Mouse (Mus musculus): ENCODE data around the gene Klf12.
"Not testable (repeated sequence)": the region's sequence is repeated elsewhere in the genome, so short reads cannot be mapped to it uniquely, and the experiment has no call there.

Klf12 gene

GRCm38 (mm10) chr14:99876791-99877578 is 407.5 kb downstream of the Klf12 start:
- peak; percentile 86 for DNase-seq (ENCODE audit: low read depth)

- no peak for DNase-seq (ENCODE audit: low read depth)
Measured at GRCm38 (mm10) chr14:99873725-99874124, 410.8 kb downstream of the Klf12 start.

- DNase-seq (ENCODE audit: low read depth), result no peak
Measured at GRCm38 (mm10) chr14:99856158-99857011, 428.1 kb downstream of the Klf12 start.

GRCm38 (mm10) chr14:99854467-99854807 is 430.0 kb downstream of the Klf12 start:
- not testable (repeated sequence) for DNase-seq (ENCODE audit: low read depth)

- DNase-seq (ENCODE audit: low read depth), result not testable (repeated sequence)
Measured at GRCm38 (mm10) chr14:99853769-99854466, 430.6 kb downstream of the Klf12 start.

GRCm38 (mm10) chr14:99850350-99850749 is 434.1 kb downstream of the Klf12 start:
- no peak for DNase-seq (ENCODE audit: low read depth)

- DNase-seq (ENCODE audit: low read depth), result peak; percentile 75
Measured at GRCm38 (mm10) chr14:99847502-99847901, 437.0 kb downstream of the Klf12 start.

GRCm38 (mm10) chr14:99826713-99827112 is 457.8 kb downstream of the Klf12 start:
- peak; percentile 34 for DNase-seq (ENCODE audit: low read depth)

All from 416B (cell line).